Mouse (Mus musculus) liver, postnatal 0 days (tissue): ENCODE data around the gene Gucd1.

Experiments
- CTCF ChIP-seq: sonication (generic); IDR thresholded peaks from 2 replicates; pipeline ENCODE4 v1.5.1; 2016; ENCODE audit warnings: antibody characterized with exemption, low read depth
- EP300 ChIP-seq: IDR thresholded peaks from 2 replicates; pipeline ENCODE4 v1.6.1; 2016; ENCODE audit warnings: antibody characterized with exemption, low read depth, mild to moderate bottlenecking

DNA sequence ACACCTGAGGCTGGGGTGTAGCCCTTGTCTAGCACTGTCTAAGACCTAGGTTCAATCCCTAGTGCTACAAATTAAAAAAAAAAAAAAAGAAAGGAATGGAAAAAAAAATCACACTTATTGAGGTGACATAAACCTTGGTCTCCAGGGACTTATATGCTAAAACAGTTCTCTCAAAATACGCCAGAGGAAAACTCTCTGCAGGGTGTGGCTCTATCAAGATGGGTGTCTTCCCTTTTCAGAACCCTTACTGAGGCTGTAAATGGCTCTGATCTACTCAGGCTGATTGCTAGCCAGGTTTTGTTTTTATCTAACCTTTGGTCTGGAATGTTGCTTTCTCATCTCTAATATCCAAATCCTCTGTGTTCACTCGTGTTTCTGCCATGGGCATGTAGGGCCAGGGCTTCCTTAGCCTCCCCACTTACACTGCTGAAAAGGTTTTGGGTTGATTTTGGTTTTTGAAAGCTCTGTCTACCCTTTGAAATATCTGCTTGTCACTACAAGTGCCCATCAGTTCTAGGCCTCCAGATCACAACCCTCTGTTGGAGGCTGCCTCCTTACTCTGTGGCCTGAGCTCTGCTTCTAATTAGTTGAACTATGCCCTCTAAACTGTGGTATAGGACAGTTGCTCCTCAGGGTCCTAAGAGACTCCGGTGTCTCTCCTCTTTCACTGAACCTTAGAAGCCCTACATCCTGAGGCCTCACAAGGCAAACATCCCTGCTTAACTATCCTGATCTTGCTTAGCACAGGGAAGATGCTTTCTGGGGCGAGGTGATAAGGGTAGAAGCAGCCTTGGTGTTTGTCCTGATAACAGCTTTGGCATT, 2.3 kb downstream of the Gucd1 start:
- TF ChIP-seq CTCF (no peak), EP300 (peak; percentile 94)
